ENCODE assay signal across 8 mouse cellular contexts in the genomic region with DNA sequence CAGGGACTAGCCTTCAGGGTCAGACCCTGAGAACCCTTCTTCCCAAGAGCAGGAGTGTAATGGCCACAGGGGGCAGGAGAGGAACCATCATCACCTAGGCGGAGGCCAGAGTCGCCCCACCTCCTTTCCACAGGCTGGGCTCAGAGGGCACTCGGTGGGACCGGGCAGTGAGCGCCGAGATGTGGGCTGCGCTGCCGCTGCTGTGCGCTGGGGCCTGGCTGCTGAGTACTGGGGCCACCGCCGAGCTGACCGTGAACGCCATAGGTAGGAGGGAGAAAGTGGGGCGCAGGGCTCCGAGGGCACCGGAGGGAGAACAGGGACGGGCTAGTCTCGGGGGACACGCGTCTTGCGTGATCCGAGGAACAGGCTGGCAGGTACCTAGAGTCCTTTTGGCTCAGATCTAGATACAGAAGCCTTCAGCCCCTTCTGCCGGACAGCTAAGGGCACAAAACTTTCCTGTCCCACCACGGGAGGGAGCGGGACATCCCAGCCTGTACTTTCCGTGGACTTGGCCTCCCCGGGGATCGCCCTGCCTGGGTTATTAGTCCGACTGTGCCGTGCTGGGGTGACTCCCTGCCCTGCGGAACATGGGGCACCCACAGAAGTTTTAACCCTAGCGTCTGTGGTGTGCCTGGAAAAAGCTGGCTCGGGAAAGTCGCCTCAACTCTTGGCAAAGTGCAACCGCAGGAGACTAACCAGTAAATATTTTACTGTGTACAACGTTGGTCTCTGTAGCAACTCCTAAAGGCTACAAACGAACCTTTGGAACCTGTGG. TPM values are rescaled to one million over a fixed set of nuclear protein-coding genes. Genes with fewer than 3 reads are reported as not detected.
DNase-seq lines count a peak whose midpoint lies in the region; ATAC-seq and TF ChIP-seq lines count a peak whose summit lies in the region.

No protein-coding gene starts in this region.

- H3K4me1 ChIP-seq in kidney, adult 2 months (ENCODE audit: control insufficient read depth, insufficient read depth, low read length): no peaks in the 10 kb centered on the region
- H3K4me1 ChIP-seq in liver, postnatal 0 days (ENCODE audit: insufficient read depth): no peaks in the 10 kb centered on the region; the same call in 1 of the 2 replicates
- H3K4me1 ChIP-seq in neural tube, embryonic 11.5 days (ENCODE audit: control insufficient read depth, insufficient read depth, low read length): no peaks in the 10 kb centered on the region
- H3K4me1 ChIP-seq in stomach, postnatal 0 days (replicated peaks; ENCODE audit: control insufficient read depth, insufficient read depth): no peaks in the 10 kb centered on the region

- TF ChIP-seq POLR2A in kidney, adult 2 months (IDR thresholded peaks at IDR 0.05; ENCODE audit: low read depth, low read length): peak; percentile 63

- TF ChIP-seq EP300 in liver, postnatal 0 days (IDR thresholded peaks at IDR 0.05; ENCODE audit: low read depth): no peak
- no peak for TF ChIP-seq EP300 in stomach, postnatal 0 days (optimal IDR thresholded peaks at IDR 0.05)

- no peaks in the 10 kb centered on the region for H3K36me3 ChIP-seq in kidney, adult 2 months (ENCODE audit: control insufficient read depth, insufficient read depth, low read length)
- no peaks in the 10 kb centered on the region for H3K36me3 ChIP-seq in liver, postnatal 0 days (replicated peaks; ENCODE audit: insufficient read depth, low read length)
- no peaks in the 10 kb centered on the region for H3K36me3 ChIP-seq in neural tube, embryonic 11.5 days (ENCODE audit: control insufficient read depth, insufficient read depth, low read length)
- H3K36me3 ChIP-seq in stomach, postnatal 0 days (ENCODE audit: control insufficient read depth, insufficient read depth, low read length): no peaks in the 10 kb centered on the region

- no peak for ATAC-seq in CD4-positive, CD25-positive, alpha-beta regulatory T cell, adult 4 months
- ATAC-seq in liver, postnatal 0 days: peak; percentile 94
- peak; percentile 75 for ATAC-seq in neural tube, embryonic 11.5 days (ENCODE audit: insufficient read depth, low FRiP score, low TSS enrichment)
- peak; percentile 98 for ATAC-seq in stomach, postnatal 0 days (ENCODE audit: low FRiP score, low TSS enrichment)

- peak; percentile 68 for TF ChIP-seq CTCF in kidney, adult 2 months (conservative IDR thresholded peaks at IDR 0.05; ENCODE audit: insufficient read depth, insufficient read length, low read depth, low read length)
- peak; percentile 72 for TF ChIP-seq CTCF in liver, postnatal 0 days (IDR thresholded peaks at IDR 0.05; ENCODE audit: low read depth)
- peak; percentile 77 for TF ChIP-seq CTCF in stomach, postnatal 0 days (IDR thresholded peaks at IDR 0.05; ENCODE audit: low read depth)

- H3K9me3 ChIP-seq in liver, postnatal 0 days (ENCODE audit: low read length): no peaks in the 10 kb centered on the region
- H3K9me3 ChIP-seq in neural tube, embryonic 11.5 days (ENCODE audit: control insufficient read depth, low read length): no peaks in the 10 kb centered on the region
- H3K9me3 ChIP-seq in stomach, postnatal 0 days (ENCODE audit: control insufficient read depth, low read length): no peaks in the 10 kb centered on the region

- H3K4me2 ChIP-seq in liver, postnatal 0 days (ENCODE audit: low read depth, low read length): peak overlapping the region; percentile 65
- peak overlapping the region; percentile 79 for H3K4me2 ChIP-seq in neural tube, embryonic 11.5 days (ENCODE audit: low read depth)
- peak overlapping the region; percentile 78 for H3K4me2 ChIP-seq in stomach, postnatal 0 days (replicated peaks; ENCODE audit: low read depth)

- peak overlapping the region; percentile 71 for H3K9ac ChIP-seq in liver, postnatal 0 days (replicated peaks)
- H3K9ac ChIP-seq in neural tube, embryonic 11.5 days (ENCODE audit: low read length): peak overlapping the region; percentile 44
- peak overlapping the region; percentile 73 for H3K9ac ChIP-seq in stomach, postnatal 0 days (ENCODE audit: low read length)

- H3K27ac ChIP-seq in kidney, adult 2 months (ENCODE audit: insufficient read depth, low read depth, low read length): peak overlapping the region; percentile 84
- H3K27ac ChIP-seq in liver, postnatal 0 days (ENCODE audit: low read depth): peak overlapping the region; percentile 97
- no peak overlapping the region for H3K27ac ChIP-seq in neural tube, embryonic 11.5 days (ENCODE audit: low read depth, low read length)
- H3K27ac ChIP-seq in stomach, postnatal 0 days (replicated peaks): peak overlapping the region; percentile 79

- under 1% methylated on average over 37 of the region's 37 CpGs for WGBS in kidney, adult 2 months
- WGBS in liver, postnatal 0 days (ENCODE audit: insufficient replicate concordance): under 1% methylated on average over 37 of the region's 37 CpGs
- WGBS in neural tube, embryonic 11.5 days: under 1% methylated on average over 37 of the region's 37 CpGs
- WGBS in stomach, postnatal 0 days: under 1% methylated on average over 34 of the region's 37 CpGs

- H3K27me3 ChIP-seq in kidney, adult 2 months (replicated peaks; ENCODE audit: control insufficient read depth, insufficient read depth, low read length): no peaks in the 10 kb centered on the region
- no peaks in the 10 kb centered on the region for H3K27me3 ChIP-seq in liver, postnatal 0 days (ENCODE audit: insufficient read depth, low read length)
- H3K27me3 ChIP-seq in neural tube, embryonic 11.5 days (ENCODE audit: control insufficient read depth, insufficient read depth, low read length): no peaks in the 10 kb centered on the region
- no peaks in the 10 kb centered on the region for H3K27me3 ChIP-seq in stomach, postnatal 0 days (ENCODE audit: control insufficient read depth, insufficient read depth, low read length)

- peak overlapping the region; percentile 68 for H3K4me3 ChIP-seq in kidney, adult 2 months (ENCODE audit: insufficient read depth, low read depth, low read length)
- H3K4me3 ChIP-seq in liver, postnatal 0 days (ENCODE audit: low read depth, low read length): peak overlapping the region; percentile 58
- peak overlapping the region; percentile 38 for H3K4me3 ChIP-seq in neural tube, embryonic 11.5 days (ENCODE audit: low read depth, low read length)
- H3K4me3 ChIP-seq in stomach, postnatal 0 days (ENCODE audit: low read depth, low read length): peak overlapping the region; percentile 61

- DNase-seq in CD4-positive, CD25-positive, alpha-beta regulatory T cell, adult 2 months (ENCODE audit: low read depth, low spot score): peak; percentile 19
- peak; percentile 74 for DNase-seq in embryo, embryonic 11 days
- DNase-seq in heart, adult 8-10 months (ENCODE audit: low spot score): peak; percentile 70
- peak; percentile 90 for DNase-seq in kidney, adult 2 months
- peak; percentile 83 for DNase-seq in liver, postnatal 0 days
- DNase-seq in neural tube, embryonic 11.5 days (ENCODE audit: low spot score): peak; percentile 62
- peak; percentile 89 for DNase-seq in stomach, postnatal 0 days (ENCODE audit: low spot score)

RNA-seq across cellular contexts. Expression of a gene that starts 0.6 kb away (rescaled TPM):
- polyA plus RNA-seq in CD4-positive, CD25-positive, alpha-beta regulatory T cell, adult 4 months (2017; shearing (Covaris generic)): 10 to 100 TPM in 1 of 2 experiments, 1 to 10 TPM in 1; 2.0 to 14.6 TPM
- total RNA-seq in heart, adult 8-10 months (2022): 10 to 100 TPM; 43.8 to 66.2 (median 55.1) TPM
- polyA plus RNA-seq in kidney, adult 2 months (2012; rRNA removed): 176 and 202 TPM in 2 replicates
- 328 and 355 TPM in 2 replicates for polyA plus RNA-seq in liver, postnatal 0 days (2015; fragmentation: Nextera tagmentation; extraction: Ambion mirVana)
- polyA plus RNA-seq in neural tube, embryonic 11.5 days (2014; fragmentation: Nextera tagmentation; extraction: Ambion mirVana): 7.2 and 12.8 TPM in 2 replicates
- polyA plus RNA-seq in stomach, postnatal 0 days (2015; fragmentation: Nextera tagmentation; extraction: Ambion mirVana): 145 and 152 TPM in 2 replicates

Comparison
In these comparisons a context has a peak if more than half of its experiments do, and no peak if none do; other contexts are left out.
1. DNase-seq: peak in every context shown above with its lines; median percentile 90 in kidney, adult 2 months; 89 in stomach, postnatal 0 days; 83 in liver, postnatal 0 days; 74 in embryo, embryonic 11 days; 70 in heart, adult 8-10 months; 62 in neural tube, embryonic 11.5 days; 19 in CD4-positive, CD25-positive, alpha-beta regulatory T cell, adult 2 months.